Mouse (Mus musculus) thymus, adult 2 months (tissue): ENCODE data around the gene Parn. TPM values are rescaled to one million over a fixed set of nuclear protein-coding genes. Genes with fewer than 3 reads are reported as not detected.

ENCODE experiments used
- DNase-seq: peaks from one replicate; pipeline ENCODE4 v3.0.0; 2021
- H3K27ac ChIP-seq: fragments of 200-500 bp; 2 replicates; pipeline ENCODE4 v1.5.1; 2012; ENCODE audit warnings: low read length, control low read depth; ENCODE audit not compliant: control insufficient read depth, insufficient read depth
- H3K27me3 ChIP-seq: fragments of 200-500 bp; 2 replicates; pipeline ENCODE4 v1.6.1; 2012; ENCODE audit warnings: mild to moderate bottlenecking, low read length, moderate library complexity, mixed read lengths; ENCODE audit not compliant: control insufficient read depth, insufficient read depth
- H3K36me3 ChIP-seq: fragments of 200-500 bp; 2 replicates; pipeline ENCODE4 v1.6.1; 2012; ENCODE audit warnings: mild to moderate bottlenecking, low read length, moderate library complexity; ENCODE audit not compliant: control insufficient read depth, insufficient read depth
- H3K4me1 ChIP-seq: fragments of 200-500 bp; replicated peaks from 2 replicates; pipeline ENCODE4 v1.6.1; 2012; ENCODE audit warnings: low read length; ENCODE audit not compliant: control insufficient read depth, insufficient read depth
- H3K4me3 ChIP-seq: fragments of 200-500 bp; 2 replicates; pipeline ENCODE4 v1.5.1; 2012; ENCODE audit warnings: mild to moderate bottlenecking, low read length, control low read depth, moderate library complexity; ENCODE audit not compliant: control insufficient read depth, insufficient read depth
- CTCF ChIP-seq: fragments of 200-500 bp; IDR thresholded peaks from 2 replicates; pipeline ENCODE4 v1.5.1; 2012; ENCODE audit warnings: mild to moderate bottlenecking, control low read depth, low read length, moderate library complexity, borderline replicate concordance; ENCODE audit not compliant: control insufficient read depth, poor library complexity, insufficient read depth; ENCODE audit errors: extremely low read depth
- POLR2A ChIP-seq: fragments of 200-500 bp; IDR thresholded peaks from 2 replicates; pipeline ENCODE4 v1.6.1; 2012; ENCODE audit warnings: mild to moderate bottlenecking, low read length, control low read depth, moderate library complexity; ENCODE audit not compliant: control insufficient read depth, poor library complexity, insufficient read depth; ENCODE audit errors: extremely low read depth
- WGBS: fragments of 180-500 bp; shearing (Covaris S2); methylation state at CpG from one replicate; pipeline ENCODE4 v1.1.7; 2018; 5-methylcytosine and 5-hydroxymethylcytosine counted together
- polyA plus RNA-seq: library from polyadenylated mRNA; depleted of rRNA; stranded (reverse); fragments of >200 nt; gene quantifications from 2 replicates; pipeline ENCODE4 v1.2.3, GENCODE M21; 2012

Gene Parn
- polyA plus RNA-seq, 1 experiment = 21.0 TPM

DNA sequence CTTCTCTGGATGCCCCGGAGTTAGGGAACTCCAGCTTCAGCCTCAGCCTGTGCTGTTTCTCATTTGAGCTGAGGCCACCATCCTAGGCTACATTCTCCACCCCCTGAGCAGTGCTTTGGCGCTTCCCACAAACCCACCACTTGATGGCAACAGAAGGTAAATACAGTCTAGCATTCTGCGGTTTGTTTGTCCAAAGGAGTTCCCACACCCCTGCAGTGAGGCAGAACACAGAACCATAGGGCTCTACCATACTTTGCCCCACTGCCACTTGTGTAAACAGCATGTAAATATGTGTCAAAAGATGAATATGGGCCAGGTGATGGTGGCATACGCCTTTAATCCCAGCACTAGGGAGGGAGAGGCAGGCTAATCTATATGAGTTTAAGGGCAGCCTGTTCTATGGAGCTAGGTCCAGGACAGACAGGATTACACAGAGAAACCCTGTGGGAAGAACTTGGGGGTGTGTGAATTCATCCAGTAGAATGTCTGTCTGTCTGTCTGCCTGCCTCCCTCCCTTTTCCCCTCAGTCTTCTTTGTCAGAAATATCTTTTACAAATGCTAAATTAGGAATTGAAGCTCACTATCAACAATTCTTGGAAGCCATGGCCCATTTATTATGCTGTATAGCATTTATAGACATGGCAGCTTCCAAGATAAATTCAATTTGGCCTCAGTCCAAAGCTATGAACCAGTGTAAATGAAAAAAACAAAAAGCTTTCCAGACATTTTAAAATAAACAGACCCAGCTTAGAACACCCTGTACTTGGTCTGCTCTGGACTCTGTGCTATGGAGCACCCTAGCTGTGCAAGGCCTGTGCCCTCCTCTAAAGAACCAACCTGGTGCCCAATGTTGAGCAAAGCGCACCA, 79.6 kb downstream of the Parn start:
- WGBS = 95% methylated on average over 5 of the region's 5 CpGs
- no peak overlapping the region for H3K27ac ChIP-seq
- no peak overlapping the region for H3K4me3 ChIP-seq
- H3K36me3 ChIP-seq = no peaks in the 10 kb centered on the region
- DNase-seq = no peak
- TF ChIP-seq CTCF (no peak), POLR2A (no peak)
- no peaks in the 10 kb centered on the region for H3K27me3 ChIP-seq
- H3K4me1 ChIP-seq = no peaks in the 10 kb centered on the region

DNA sequence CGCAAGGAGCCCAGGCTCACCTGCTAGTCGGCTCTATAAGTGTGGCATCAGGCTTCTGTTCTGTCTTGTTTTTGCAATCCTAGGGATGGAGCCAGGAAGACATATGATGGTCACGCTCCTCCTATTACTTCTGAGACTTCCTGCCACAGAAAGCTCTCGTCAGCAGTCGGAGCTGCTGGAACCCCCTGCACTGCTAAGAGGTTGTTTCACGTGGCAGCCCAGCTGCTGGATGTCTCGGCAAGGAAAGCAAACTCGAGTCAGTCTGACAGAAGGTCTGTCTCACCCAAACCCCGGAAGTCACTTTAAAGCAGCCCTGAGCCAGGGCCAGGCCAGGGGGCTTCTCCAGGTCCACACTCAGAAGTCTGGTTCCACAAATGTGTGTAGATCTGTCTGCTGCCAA, 82.7 kb downstream of the Parn start:
- H3K36me3 ChIP-seq = no peaks in the 10 kb centered on the region
- 89% methylated on average over 9 of the region's 9 CpGs for WGBS
- H3K27me3 ChIP-seq = no peaks in the 10 kb centered on the region
- TF ChIP-seq POLR2A = no peak
- no peak for TF ChIP-seq CTCF
- no peaks in the 10 kb centered on the region for H3K4me1 ChIP-seq
- no peak overlapping the region for H3K4me3 ChIP-seq
- DNase-seq = no peak
- no peak overlapping the region for H3K27ac ChIP-seq

DNA sequence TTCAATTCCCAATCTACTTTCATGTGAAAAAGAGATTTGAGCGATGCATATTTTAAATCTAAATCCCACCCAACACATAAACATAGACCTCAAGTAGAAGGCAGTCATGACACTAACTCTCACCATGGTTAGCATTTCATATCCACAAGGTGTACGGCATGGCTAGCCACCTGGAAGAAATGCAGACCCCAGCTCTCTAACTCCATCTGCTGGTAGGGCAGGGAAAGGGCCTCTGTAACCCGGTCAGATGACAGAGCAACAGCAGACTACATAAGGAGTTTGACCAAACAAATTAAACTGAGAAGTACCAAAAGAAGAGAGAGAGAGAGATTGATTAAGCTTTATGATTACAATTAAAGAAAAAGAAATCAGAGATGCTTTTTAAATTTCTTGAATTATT, 87.2 kb downstream of the Parn start:
- DNase-seq = no peak
- Histone ChIP-seq H3K27ac (no peak overlapping the region), H3K27me3 (no peaks in the 10 kb centered on the region), H3K4me1 (no peaks in the 10 kb centered on the region), H3K4me3 (no peak overlapping the region), H3K36me3 (no peaks in the 10 kb centered on the region)
- 94% methylated on average over 3 of the region's 3 CpGs for WGBS
- TF ChIP-seq CTCF = no peak
- no peak for TF ChIP-seq POLR2A

DNA sequence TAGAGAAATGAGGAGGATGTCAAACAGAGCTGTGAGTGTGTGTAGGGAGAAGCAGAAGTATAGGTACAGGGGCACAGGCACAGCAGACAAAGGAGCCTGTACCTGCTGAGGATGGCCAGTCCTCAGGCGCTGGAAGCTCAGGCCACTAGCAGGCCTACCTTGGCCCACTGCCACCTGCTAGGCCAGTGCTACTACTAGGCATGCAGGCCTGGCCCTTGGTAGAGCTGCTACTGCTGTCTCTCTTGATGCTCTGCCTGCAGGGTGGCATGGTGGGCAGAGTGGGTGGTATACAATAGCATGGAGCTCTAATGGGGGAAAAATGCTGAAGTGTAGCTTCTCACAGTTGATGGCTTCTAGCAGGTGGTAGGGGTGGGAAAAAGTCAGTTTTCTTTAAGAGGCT, 88.0 kb downstream of the Parn start:
- 97% methylated on average over 1 of the region's 1 CpGs for WGBS
- Histone ChIP-seq H3K4me3 (no peak overlapping the region), H3K27ac (no peak overlapping the region), H3K36me3 (no peaks in the 10 kb centered on the region), H3K4me1 (no peaks in the 10 kb centered on the region), H3K27me3 (no peaks in the 10 kb centered on the region)
- no peak for DNase-seq
- TF ChIP-seq CTCF = no peak
- TF ChIP-seq POLR2A = no peak

DNA sequence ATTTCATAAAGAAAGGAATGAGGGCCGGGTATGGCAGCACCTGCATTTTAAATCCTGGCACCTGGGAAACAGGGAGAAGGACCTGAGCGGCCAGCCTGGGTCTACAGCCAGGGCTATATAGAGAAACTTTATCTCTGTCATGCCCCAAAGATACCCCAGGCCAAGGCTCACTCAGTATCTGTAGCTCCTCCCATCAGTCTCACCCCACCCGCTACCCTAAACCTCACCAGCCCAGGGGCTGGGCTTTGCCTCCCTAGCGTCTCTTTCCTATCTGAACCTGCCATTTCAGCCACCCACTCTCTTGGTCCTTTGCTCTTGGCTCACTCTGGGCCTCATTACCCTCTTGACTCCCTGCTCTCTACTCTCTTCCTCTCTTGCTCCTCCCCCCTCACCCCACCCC, 92.7 kb downstream of the Parn start:
- 95% methylated on average over 4 of the region's 4 CpGs for WGBS
- TF ChIP-seq POLR2A (no peak), CTCF (no peak)
- no peak for DNase-seq
- Histone ChIP-seq H3K27me3 (no peaks in the 10 kb centered on the region), H3K36me3 (no peaks in the 10 kb centered on the region), H3K27ac (no peak overlapping the region), H3K4me1 (no peaks in the 10 kb centered on the region), H3K4me3 (no peak overlapping the region)

DNA sequence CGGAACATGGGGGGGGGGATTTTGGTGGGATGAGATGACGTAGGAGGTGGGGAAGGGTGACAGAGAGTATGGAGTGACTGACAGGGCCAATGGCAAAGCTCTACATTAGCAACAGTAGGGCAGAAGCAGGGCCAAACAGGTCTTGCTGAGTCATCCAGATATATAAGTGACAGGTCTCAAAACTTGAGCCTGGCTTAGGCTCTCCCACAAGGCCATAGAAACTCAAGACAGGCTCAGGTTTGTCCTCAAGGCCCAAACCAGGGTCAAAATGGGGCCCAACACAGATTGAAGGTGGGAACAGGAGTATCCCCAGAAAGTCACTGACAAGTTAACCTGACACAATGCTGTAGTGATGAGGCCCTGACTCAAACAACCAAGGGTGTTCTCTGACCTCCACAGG, 99.7 kb downstream of the Parn start:
- 95% methylated on average over 2 of the region's 2 CpGs for WGBS

More for the DNA sequence above, 99.7 kb downstream of the Parn start:
- no peak for DNase-seq
- no peak overlapping the region for H3K27ac ChIP-seq
- H3K36me3 ChIP-seq = no peaks in the 10 kb centered on the region
- H3K4me3 ChIP-seq = no peak overlapping the region
- H3K4me1 ChIP-seq = no peaks in the 10 kb centered on the region
- TF ChIP-seq CTCF (no peak), POLR2A (no peak)
- H3K27me3 ChIP-seq = no peaks in the 10 kb centered on the region
